Comparison of ENCODE assay signal across 8 mouse cellular contexts in the genomic region with DNA sequence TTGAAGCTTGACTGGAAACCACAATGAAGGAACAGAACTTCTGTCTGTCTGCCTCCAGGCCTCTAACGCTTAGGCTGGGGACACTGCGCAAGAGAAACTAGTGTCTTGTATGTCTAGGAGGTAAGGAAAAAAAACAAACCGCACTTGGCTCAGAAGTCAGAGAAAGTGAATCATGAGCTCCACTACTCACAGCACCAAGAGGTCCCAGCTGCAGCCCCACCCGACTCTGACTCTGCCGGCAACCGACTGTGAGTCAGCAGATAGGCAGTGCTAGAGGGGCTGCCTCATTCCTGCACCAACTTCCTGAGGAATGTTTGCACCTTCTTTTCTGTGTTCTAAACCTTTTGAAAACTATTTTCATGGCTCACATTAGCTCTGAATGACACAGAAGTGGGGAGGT.
A peak's percentile ranks its signal among the peaks of the same experiment; 100 is the strongest.
DNase-seq lines count a peak whose midpoint lies in the region; ATAC-seq and TF ChIP-seq lines count a peak whose summit lies in the region.

No protein-coding gene starts in this region.

- 78% methylated on average over 6 of the region's 6 CpGs for WGBS in midbrain, embryonic 14.5 days

- H3K9me3 ChIP-seq in CH12.LX (replicated peaks; ENCODE audit: low read length): no peaks in the 10 kb centered on the region
- H3K9me3 ChIP-seq in midbrain, embryonic 14.5 days (ENCODE audit: control insufficient read depth, low read length): no peaks in the 10 kb centered on the region

- H3K27ac ChIP-seq in CH12.LX (ENCODE audit: insufficient read depth, low read depth): no peak overlapping the region
- no peak overlapping the region for H3K27ac ChIP-seq in midbrain, embryonic 14.5 days (replicated peaks; ENCODE audit: low read depth, low read length)

- H3K9ac ChIP-seq in CH12.LX (ENCODE audit: insufficient read depth, low read depth): peak overlapping the region; percentile 18; the same call in 1 of the 2 replicates
- H3K9ac ChIP-seq in midbrain, embryonic 14.5 days (replicated peaks; ENCODE audit: low read length): no peak overlapping the region

- peak; percentile 64 for DNase-seq in CH12.LX (ENCODE audit: extremely low read depth)
- peak; percentile 7 for DNase-seq in adipocyte (ENCODE audit: low spot score)
- DNase-seq in heart, adult 18-20 months: peak; percentile 25 to 55
- DNase-seq in lung, postnatal 25 days (ENCODE audit: low spot score): peak; percentile 12
- DNase-seq in embryo, embryonic 10 days (ENCODE audit: low spot score): no peak
- no peak for DNase-seq in MN1 (ENCODE audit: low spot score)
- no peak for DNase-seq in spleen, postnatal 4 days (ENCODE audit: low spot score in 2 of 2)
- DNase-seq in midbrain, embryonic 14.5 days: no peak

- H3K4me1 ChIP-seq in CH12.LX (ENCODE audit: control insufficient read depth in 1 of 2, insufficient read depth in 2 of 2): peaks cover 3 to 39% of the 10 kb centered on the region in 2 experiments; a peak in 3 of 4 replicates
- H3K4me1 ChIP-seq in midbrain, embryonic 14.5 days (ENCODE audit: control insufficient read depth, insufficient read depth, low read length): no peaks in the 10 kb centered on the region

- no peak for ATAC-seq in midbrain, embryonic 14.5 days (ENCODE audit: low FRiP score, low TSS enrichment)

- TF ChIP-seq RAD21 in CH12.LX (IDR thresholded peaks at IDR 0.05; ENCODE audit: low read depth, low read length): no peak

- dilution Hi-C loops in CH12.LX (cut with MboI; ENCODE audit: extremely low pct_ligation_motif_present, extremely low pct_unique_long_range_greater_than_20kb, low sequenced_read_pairs): no loop called here

- 0 out of 2 replicates have a peak, but pooled peaks have one; percentile 31 for TF ChIP-seq EP300 in CH12.LX (IDR thresholded peaks at IDR 0.05; ENCODE audit: low read length)

- no peaks in the 10 kb centered on the region for H3K79me2 ChIP-seq in CH12.LX (replicated peaks; ENCODE audit: control insufficient read depth, extremely low read depth, insufficient read depth, poor library complexity, severe bottlenecking)

- no peak for TF ChIP-seq CTCF in CH12.LX (conservative IDR thresholded peaks at IDR 0.05 in 1 of 2, IDR thresholded peaks at IDR 0.05 in 1 of 2; ENCODE audit: low read depth in 2 of 2, low read length in 2 of 2)

- no peak for TF ChIP-seq POLR2A in CH12.LX (IDR thresholded peaks at IDR 0.05; ENCODE audit: low read depth, low read length)

- no peaks in the 10 kb centered on the region for H3K27me3 ChIP-seq in CH12.LX (replicated peaks)
- H3K27me3 ChIP-seq in midbrain, embryonic 14.5 days (ENCODE audit: control insufficient read depth, insufficient read depth, low read length): no peaks in the 10 kb centered on the region

- no peak overlapping the region for H3K4me3 ChIP-seq in CH12.LX (replicated peaks in 1 of 3; ENCODE audit: low read depth in 2 of 3, low read length in 2 of 3, poor library complexity in 1 of 3)
- no peak overlapping the region for H3K4me3 ChIP-seq in midbrain, embryonic 14.5 days (replicated peaks; ENCODE audit: low read depth, low read length)

- H3K4me2 ChIP-seq in CH12.LX (ENCODE audit: insufficient read depth, low read depth, poor library complexity, severe bottlenecking): no peak overlapping the region
- H3K4me2 ChIP-seq in midbrain, embryonic 14.5 days (ENCODE audit: low read length): no peak overlapping the region

- in situ Hi-C loops in CH12.LX (cut with MboI; ENCODE audit: low pct_ligation_motif_present, low pct_unique_long_range_greater_than_20kb, low sequenced_read_pairs): loop anchor here (10.0 kb wide), 1 partner anchor 102 kb away; no protein-coding TSS in a partner anchor

- H3K36me3 ChIP-seq in CH12.LX (replicated peaks in 1 of 2; ENCODE audit: control insufficient read depth in 1 of 2, insufficient read depth in 1 of 2, low read length in 1 of 2): no peaks in the 10 kb centered on the region
- no peaks in the 10 kb centered on the region for H3K36me3 ChIP-seq in midbrain, embryonic 14.5 days (ENCODE audit: control insufficient read depth, insufficient read depth, low read length)

TF ChIP-seq in CH12.LX, 34 proteins besides CTCF, POLR2A, EP300 and RAD21:
- TF ChIP-seq CHD1 (IDR thresholded peaks at IDR 0.05; ENCODE audit: low read depth, low read length) (no peak), MXI1 (IDR thresholded peaks at IDR 0.05; ENCODE audit: low read depth, low read length) (no peak), UBTF (IDR thresholded peaks at IDR 0.05; ENCODE audit: low read depth, low read length) (no peak), BHLHE40 (IDR thresholded peaks at IDR 0.05; ENCODE audit: low read depth, low read length) (0 out of 2 replicates have a peak, but pooled peaks have one; percentile 18), ZNF384 (IDR thresholded peaks at IDR 0.05; ENCODE audit: low read depth, low read length) (peak; percentile 52; the same call in 1 of the 2 replicates), NRF1 (IDR thresholded peaks at IDR 0.05; ENCODE audit: low read depth, low read length) (no peak), E2F4 (IDR thresholded peaks at IDR 0.05; ENCODE audit: insufficient replicate concordance, low read depth, low read length) (no peak), TBP (conservative IDR thresholded peaks at IDR 0.05; ENCODE audit: low read depth, low read length) (0 out of 2 replicates have a peak, but pooled peaks have one; percentile 20), ETS1 (conservative IDR thresholded peaks at IDR 0.05; ENCODE audit: low read depth, low read length) (peak; percentile 22; the same call in 1 of the 2 replicates)

Comparison
In these comparisons a context has a peak if more than half of its experiments do, and no peak if none do; other contexts are left out.
1. DNase-seq: peak in CH12.LX (single experiment), adipocyte (single experiment), heart, adult 18-20 months (2 of 2) and lung, postnatal 25 days (single experiment); none in embryo, embryonic 10 days (single experiment), MN1 (single experiment), spleen, postnatal 4 days (0 of 2) and midbrain, embryonic 14.5 days (single experiment).